Mouse (Mus musculus): ENCODE results near the gene Bnipl.
"Not testable (repeated sequence)": the region's sequence is repeated elsewhere in the genome, so short reads cannot be mapped to it uniquely, and the experiment has no call there.

Gene Bnipl

GRCm38 (mm10) chr3:95212889-95213608 lies 37.9 kb downstream of the Bnipl start:
- not testable (repeated sequence) for DNase-seq (ENCODE audit: low spot score in 2 of 2)

DNA sequence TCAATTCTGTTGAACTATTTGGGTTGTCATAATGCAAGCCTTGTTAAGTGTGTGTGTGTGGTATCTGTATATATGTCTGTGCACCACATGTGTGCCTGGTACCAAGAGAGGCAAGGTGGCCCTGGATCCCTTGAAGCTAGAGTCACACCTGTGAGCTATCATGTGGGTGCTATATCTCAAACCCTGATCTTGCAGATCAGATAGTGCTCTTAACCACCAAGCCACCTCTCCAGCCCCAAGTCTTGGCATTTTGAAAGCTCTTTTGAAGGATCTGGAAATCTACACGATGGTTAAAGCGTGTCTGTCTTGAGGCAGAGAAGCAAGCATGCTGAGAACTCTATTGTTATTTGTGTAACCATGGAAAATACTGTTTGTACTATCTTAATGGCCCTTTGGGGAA lies 40.4 kb downstream of the Bnipl start:
- no peak for DNase-seq (ENCODE audit: low spot score in 2 of 2)

GRCm38 (mm10) chr3:95208286-95208685 lies 42.7 kb downstream of the Bnipl start:
- no peak for DNase-seq (ENCODE audit: low spot score in 2 of 2)

GRCm38 (mm10) chr3:95203880-95204279 lies 47.1 kb downstream of the Bnipl start:
- no peak for DNase-seq (ENCODE audit: low spot score in 2 of 2)

DNA sequence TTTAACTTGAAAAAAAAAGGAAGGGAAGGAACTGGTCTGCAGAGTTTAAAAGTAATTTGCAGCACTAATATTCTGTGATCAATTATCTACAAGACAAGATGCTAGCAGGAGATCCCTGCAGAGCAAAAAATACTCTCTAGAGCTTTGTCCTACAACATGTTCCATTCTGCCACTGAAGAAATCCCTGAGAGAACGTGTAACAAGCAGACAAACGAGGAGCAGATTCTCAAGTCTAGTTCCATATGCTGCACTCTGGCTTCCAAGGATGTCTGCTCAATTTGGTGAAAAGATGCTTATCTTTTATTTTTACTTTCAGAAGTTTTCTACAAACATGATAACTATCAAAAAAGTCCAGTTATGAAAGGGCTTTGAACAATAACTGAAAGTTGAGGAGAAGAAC lies 50.4 kb downstream of the Bnipl start:
- DNase-seq (ENCODE audit: low spot score in 2 of 2) = no peak

DNA sequence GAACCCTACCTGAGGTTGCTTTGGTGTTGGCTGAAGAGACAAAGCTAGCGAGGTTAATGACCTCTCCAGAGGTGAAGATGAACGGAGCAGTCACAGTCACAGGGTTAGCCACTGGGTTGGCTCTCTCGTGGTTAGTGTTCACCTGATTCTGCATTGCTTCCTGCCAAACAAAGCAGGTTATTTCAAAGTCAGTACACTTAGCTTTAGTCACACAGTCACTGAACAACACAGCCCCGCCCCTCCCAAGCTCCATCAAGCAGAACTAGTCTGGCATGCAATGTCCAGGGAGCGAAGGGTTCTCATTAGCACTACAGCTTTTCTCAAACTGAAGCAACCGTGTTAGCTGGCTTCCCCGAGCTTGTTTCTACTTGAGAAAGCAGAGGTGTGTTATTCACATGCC lies 50.9 kb downstream of the Bnipl start:
- DNase-seq (ENCODE audit: low spot score in 2 of 2) = no peak

DNA sequence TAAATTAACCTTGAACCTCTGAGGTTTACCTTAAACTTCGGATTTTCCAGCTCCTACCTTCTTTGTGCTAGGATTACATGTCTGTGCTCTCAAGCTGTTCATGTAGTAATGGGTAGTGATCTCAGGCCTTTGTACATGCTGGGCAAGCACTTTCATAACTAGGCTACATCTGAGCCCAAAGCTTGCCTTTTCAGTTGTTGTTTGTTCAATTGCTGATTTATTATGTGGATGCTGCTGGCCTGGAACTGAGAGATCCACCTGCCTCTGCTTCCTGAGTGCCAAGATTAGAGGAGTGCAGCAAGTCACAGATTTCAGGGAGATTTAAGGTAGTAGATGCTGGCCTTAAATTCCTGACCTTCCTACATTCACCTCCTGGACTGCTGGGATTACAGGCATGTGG lies 51.9 kb downstream of the Bnipl start:
- no peak for DNase-seq (ENCODE audit: low spot score in 2 of 2)

GRCm38 (mm10) chr3:95195772-95196171 lies 55.2 kb downstream of the Bnipl start:
- DNase-seq (ENCODE audit: low spot score in 2 of 2) = no peak

DNA sequence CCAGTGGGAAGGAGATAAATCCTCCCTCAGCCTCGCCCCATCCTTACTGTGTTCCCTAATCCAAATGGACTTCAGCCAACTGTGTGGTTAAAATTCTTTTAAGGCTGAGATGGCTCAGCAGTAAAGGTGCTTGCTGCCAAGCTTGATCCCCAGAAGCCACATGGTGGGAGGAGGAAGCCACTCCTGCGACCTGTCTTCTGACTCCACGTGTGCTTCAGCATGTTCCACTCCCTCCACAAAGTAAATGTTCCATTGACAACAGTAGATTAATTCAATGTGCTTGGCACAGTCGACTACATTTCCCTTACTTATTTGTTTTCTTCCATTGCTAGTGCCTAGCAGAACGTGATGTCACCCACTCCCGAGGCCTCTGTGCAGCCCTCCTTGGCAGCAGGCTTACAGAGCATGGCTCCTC lies 56.3 kb downstream of the Bnipl start:
- no peak for DNase-seq (ENCODE audit: low spot score in 2 of 2)
